Mouse (Mus musculus): Measurements from ENCODE around the gene Tmem38b. TPM values are rescaled to one million over a fixed set of nuclear protein-coding genes. Genes with fewer than 3 reads are reported as not detected.
A peak's percentile ranks its signal among the peaks of the same experiment; 100 is the strongest.

Tmem38b gene
- 5.9 and 6.7 TPM in 2 replicates for polyA plus RNA-seq (2015; fragmentation: Nextera tagmentation; extraction: Ambion mirVana)

DNA sequence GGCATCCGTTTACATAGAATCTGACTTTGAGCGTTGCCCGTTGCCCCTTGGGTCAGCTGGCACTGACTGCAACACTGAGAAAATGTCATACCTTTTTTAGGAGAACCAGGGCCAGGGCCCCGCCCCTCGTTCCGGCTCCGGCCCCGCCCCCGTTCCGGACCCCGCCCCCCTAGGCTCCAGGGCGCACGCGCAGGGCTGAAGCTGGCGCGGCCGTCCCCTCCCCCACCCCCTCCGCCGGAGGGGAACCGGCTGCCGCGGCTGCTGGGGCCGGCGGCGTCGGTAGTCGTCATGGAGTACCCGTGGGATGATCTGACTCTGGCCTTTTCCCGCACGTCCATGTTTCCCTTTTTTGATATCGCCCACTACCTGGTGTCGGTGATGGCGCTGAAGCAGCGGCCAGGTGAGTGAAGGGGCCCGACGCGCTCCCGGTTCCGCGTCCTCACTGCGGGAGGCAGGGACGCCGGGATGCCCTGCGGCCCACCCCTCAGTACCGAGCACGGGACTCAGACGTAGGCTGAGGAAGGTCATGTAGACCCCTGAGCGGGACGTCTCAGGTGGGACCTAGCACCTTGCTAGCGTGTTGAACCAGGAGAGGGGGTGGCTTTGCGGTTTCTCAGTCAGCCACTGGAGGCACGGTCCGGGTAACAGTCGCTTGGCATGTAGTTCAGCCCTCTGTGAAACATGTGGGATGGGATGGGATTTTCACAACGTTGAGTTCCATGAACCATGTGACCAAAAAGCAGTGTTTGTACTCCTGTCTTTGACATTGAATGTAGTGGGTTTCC is at the start of gene Tmem38b:
Tmem38b (plus strand) TSS at position 225 of the 785 bp plus-strand sequence.
- H3K9ac ChIP-seq = peak within 1 kb of the TSS; percentile 86
- H3K4me3 ChIP-seq = peak within 1 kb of the TSS; percentile 88
- under 1% methylated on average over 55 of the region's 55 CpGs for WGBS

DNA sequence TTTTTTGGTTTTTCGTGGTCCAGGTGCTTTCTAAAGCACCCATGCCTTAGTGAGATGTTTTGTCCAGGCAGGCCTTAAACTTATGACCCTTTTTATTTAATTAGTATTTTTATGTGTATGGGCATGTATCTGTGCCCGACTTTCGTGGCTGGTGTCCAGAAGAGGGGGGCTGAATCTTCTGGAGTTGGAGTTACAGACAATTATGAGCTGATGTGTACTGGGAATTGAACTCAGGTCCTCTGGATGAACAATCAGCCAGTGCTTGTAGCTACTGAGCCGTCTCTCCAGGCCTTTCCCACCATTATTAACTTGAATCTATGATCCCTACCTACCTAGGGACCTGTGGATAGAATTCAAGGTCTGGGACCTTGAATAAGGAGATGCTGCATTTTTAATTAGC is 44.4 kb upstream of the Tmem38b start:
- Histone ChIP-seq H3K9me3 (no peaks in the 10 kb centered on the region), H3K4me3 (no peak overlapping the region), H3K36me3 (no peaks in the 10 kb centered on the region), H3K9ac (no peak overlapping the region), H3K27me3 (peaks cover 20% of the 10 kb centered on the region), H3K4me1 (replicated peaks) (peaks cover 16% of the 10 kb centered on the region), H3K4me2 (no peak overlapping the region), H3K27ac (replicated peaks) (no peak overlapping the region)
- WGBS = 67% methylated on average over 4 of the region's 4 CpGs
- ATAC-seq (ENCODE audit: low FRiP score, low read depth) = no peak

More for the DNA sequence above, at the start of gene Tmem38b:
- Histone ChIP-seq H3K27me3 (no peaks in the 10 kb centered on the region), H3K4me1 (replicated peaks) (peaks cover 9% of the 10 kb centered on the region), H3K36me3 (no peaks in the 10 kb centered on the region), H3K4me2 (peak within 1 kb of the TSS; percentile 63), H3K9me3 (no peaks in the 10 kb centered on the region), H3K27ac (replicated peaks) (peak within 1 kb of the TSS; percentile 79)
- ATAC-seq (ENCODE audit: low FRiP score, low read depth) = peak; percentile 91

DNA sequence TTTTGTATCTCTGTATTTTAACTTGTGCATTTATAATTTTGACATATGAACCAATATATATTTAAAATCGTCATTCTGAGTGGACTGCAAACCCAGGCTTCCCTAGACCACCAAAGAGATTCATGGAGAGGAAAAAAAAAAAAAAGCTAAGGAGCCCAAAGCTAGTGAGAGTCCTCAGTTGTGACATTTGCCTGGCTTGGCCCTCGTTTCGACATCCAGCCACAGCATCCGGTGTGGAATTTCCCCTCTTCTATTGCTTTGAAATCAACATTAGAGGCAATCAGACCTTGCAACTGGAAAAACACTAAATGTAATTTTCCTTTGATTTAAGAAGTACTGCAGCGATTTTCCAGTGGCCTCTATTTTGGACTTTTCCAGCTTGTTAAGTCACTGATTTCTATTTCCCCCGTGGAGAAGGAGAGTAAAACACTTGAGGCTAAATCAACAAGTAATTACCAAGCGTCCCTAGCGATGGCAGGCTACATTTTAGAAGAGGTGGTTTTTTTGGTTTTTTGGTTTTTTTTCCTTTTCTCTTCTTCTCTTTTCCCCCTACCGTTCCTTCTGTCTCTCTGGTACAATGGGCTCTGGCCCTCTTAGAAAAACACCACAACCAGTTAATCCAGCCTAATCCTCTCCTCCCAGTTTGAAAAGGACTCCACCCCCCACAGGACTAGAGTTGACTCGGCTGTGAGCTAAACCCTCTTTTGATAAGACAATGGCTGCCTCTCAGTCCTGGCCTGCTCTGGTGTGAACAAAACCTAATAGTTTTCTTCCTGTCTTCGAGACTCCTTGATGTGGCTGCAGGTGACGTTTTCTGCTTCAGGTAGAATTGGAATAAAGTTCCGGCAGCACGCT is 43.4 kb upstream of the Tmem38b start:
- no peak overlapping the region for H3K27ac ChIP-seq (replicated peaks)
- peaks cover 18% of the 10 kb centered on the region for H3K27me3 ChIP-seq
- no peak overlapping the region for H3K4me2 ChIP-seq
- H3K4me3 ChIP-seq = no peak overlapping the region
- peaks cover 16% of the 10 kb centered on the region for H3K4me1 ChIP-seq (replicated peaks)
- 26% methylated on average over 14 of the region's 14 CpGs for WGBS
- no peaks in the 10 kb centered on the region for H3K9me3 ChIP-seq
- H3K36me3 ChIP-seq = no peaks in the 10 kb centered on the region
- no peak for ATAC-seq (ENCODE audit: low FRiP score, low read depth)
- no peak overlapping the region for H3K9ac ChIP-seq

GRCm38 (mm10) chr4:53785746-53786398 is 40.0 kb upstream of the Tmem38b start:
- no peak for ATAC-seq (ENCODE audit: low FRiP score, low read depth)
- Histone ChIP-seq H3K9me3 (no peaks in the 10 kb centered on the region), H3K36me3 (no peaks in the 10 kb centered on the region), H3K4me2 (no peak overlapping the region), H3K4me3 (no peak overlapping the region), H3K4me1 (replicated peaks) (no peaks in the 10 kb centered on the region), H3K27me3 (no peaks in the 10 kb centered on the region), H3K27ac (replicated peaks) (no peak overlapping the region), H3K9ac (no peak overlapping the region)
- WGBS = 84% methylated on average over 15 of the region's 15 CpGs

GRCm38 (mm10) chr4:53786851-53787250 is 39.0 kb upstream of the Tmem38b start:
- H3K4me2 ChIP-seq = no peak overlapping the region
- WGBS = 77% methylated on average over 5 of the region's 5 CpGs
- no peaks in the 10 kb centered on the region for H3K9me3 ChIP-seq
- no peaks in the 10 kb centered on the region for H3K36me3 ChIP-seq
- no peak for ATAC-seq (ENCODE audit: low FRiP score, low read depth)
- H3K27ac ChIP-seq (replicated peaks) = no peak overlapping the region
- no peaks in the 10 kb centered on the region for H3K4me1 ChIP-seq (replicated peaks)
- H3K4me3 ChIP-seq = no peak overlapping the region
- no peaks in the 10 kb centered on the region for H3K27me3 ChIP-seq
- no peak overlapping the region for H3K9ac ChIP-seq

GRCm38 (mm10) chr4:53789346-53789745 is 36.5 kb upstream of the Tmem38b start:
- Histone ChIP-seq H3K9ac (no peak overlapping the region), H3K4me2 (no peak overlapping the region), H3K4me3 (no peak overlapping the region), H3K36me3 (no peaks in the 10 kb centered on the region), H3K4me1 (replicated peaks) (no peaks in the 10 kb centered on the region), H3K9me3 (no peaks in the 10 kb centered on the region), H3K27me3 (no peaks in the 10 kb centered on the region), H3K27ac (replicated peaks) (no peak overlapping the region)
- no peak for ATAC-seq (ENCODE audit: low FRiP score, low read depth)
- WGBS = 9% methylated on average over 4 of the region's 4 CpGs

- ATAC-seq (ENCODE audit: low FRiP score, low read depth) = no peak
- H3K4me2 ChIP-seq = no peak overlapping the region
- no peak overlapping the region for H3K4me3 ChIP-seq
- H3K9me3 ChIP-seq = no peaks in the 10 kb centered on the region
- 0 out of 2 replicates have a peak, but pooled peaks cover 3% of the 10 kb centered on the region for H3K4me1 ChIP-seq (replicated peaks)
- H3K27me3 ChIP-seq = no peaks in the 10 kb centered on the region
- H3K9ac ChIP-seq = no peak overlapping the region
- no peak overlapping the region for H3K27ac ChIP-seq (replicated peaks)
- no peaks in the 10 kb centered on the region for H3K36me3 ChIP-seq
- 93% methylated on average over 5 of the region's 5 CpGs for WGBS
These were observed 31.4 kb upstream of the Tmem38b start for GRCm38 (mm10) chr4:53794257-53794966.

GRCm38 (mm10) chr4:53795086-53795485 is 30.8 kb upstream of the Tmem38b start:
- Histone ChIP-seq H3K9me3 (no peaks in the 10 kb centered on the region), H3K9ac (no peak overlapping the region), H3K4me2 (no peak overlapping the region), H3K27me3 (no peaks in the 10 kb centered on the region), H3K4me1 (replicated peaks) (0 out of 2 replicates have a peak, but pooled peaks cover 3% of the 10 kb centered on the region), H3K36me3 (no peaks in the 10 kb centered on the region), H3K4me3 (no peak overlapping the region), H3K27ac (replicated peaks) (no peak overlapping the region)
- 24% methylated on average over 2 of the region's 2 CpGs for WGBS
- no peak for ATAC-seq (ENCODE audit: low FRiP score, low read depth)

- Histone ChIP-seq H3K4me3 (no peak overlapping the region), H3K27ac (replicated peaks) (no peak overlapping the region), H3K9me3 (no peaks in the 10 kb centered on the region), H3K9ac (no peak overlapping the region), H3K36me3 (no peaks in the 10 kb centered on the region), H3K4me1 (replicated peaks) (0 out of 2 replicates have a peak, but pooled peaks cover 3% of the 10 kb centered on the region), H3K4me2 (no peak overlapping the region), H3K27me3 (no peaks in the 10 kb centered on the region)
- WGBS = 96% methylated on average over 2 of the region's 2 CpGs
- no peak for ATAC-seq (ENCODE audit: low FRiP score, low read depth)
These were observed 30.1 kb upstream of the Tmem38b start for GRCm38 (mm10) chr4:53795706-53796105.

DNA sequence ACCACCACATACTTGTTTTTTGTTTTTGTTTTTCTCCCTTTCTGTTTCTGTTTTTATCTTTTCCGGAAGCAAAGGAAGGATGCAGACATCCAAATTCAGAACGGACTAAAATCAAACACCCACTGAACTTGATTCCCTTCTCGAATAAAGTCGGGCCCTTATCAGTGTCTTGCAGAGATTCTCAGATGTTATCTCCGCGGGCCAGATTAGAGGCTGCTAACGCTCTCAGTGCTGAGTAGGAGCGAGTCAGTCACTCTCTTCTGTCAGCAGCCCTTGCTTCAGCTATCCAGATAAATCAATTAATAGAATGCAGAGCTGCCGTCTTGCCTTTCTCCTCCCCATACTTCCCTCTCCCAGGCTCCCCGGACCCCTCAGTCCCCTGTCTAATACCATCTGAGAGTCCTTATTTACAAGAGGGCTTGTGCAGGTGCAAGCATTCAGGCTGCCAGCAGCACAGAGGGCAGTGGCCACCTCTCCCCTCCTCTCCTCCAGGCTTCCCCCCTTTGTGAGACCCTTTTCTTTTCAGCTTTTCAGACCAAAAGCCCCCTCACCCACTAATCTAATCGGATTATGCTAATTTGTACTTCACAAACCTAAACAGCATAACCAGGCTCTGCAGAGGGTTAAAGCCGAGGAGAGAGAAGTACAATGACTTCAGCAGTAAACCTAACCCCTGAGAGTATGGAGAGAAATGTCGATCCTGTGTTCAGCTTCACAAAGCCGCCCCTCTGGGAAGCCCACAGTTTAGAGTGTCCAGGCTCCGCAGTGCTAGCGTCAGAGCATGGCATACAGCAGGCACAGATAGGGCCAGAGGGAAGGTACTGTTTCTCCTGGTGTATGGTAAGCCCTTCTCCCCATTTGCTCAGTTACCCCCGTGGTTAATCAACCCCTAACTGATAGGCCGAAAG is 28.7 kb upstream of the Tmem38b start:
- 19% methylated on average over 18 of the region's 18 CpGs for WGBS
- H3K4me3 ChIP-seq = no peak overlapping the region
- H3K9ac ChIP-seq = no peak overlapping the region
- H3K27ac ChIP-seq (replicated peaks) = no peak overlapping the region
- peak overlapping the region; percentile 16 for H3K4me2 ChIP-seq
- H3K27me3 ChIP-seq = no peaks in the 10 kb centered on the region
- peak; percentile 68 for ATAC-seq (ENCODE audit: low FRiP score, low read depth)
- 0 out of 2 replicates have a peak, but pooled peaks cover 3% of the 10 kb centered on the region for H3K4me1 ChIP-seq (replicated peaks)
- H3K9me3 ChIP-seq = no peaks in the 10 kb centered on the region
- no peaks in the 10 kb centered on the region for H3K36me3 ChIP-seq

Measured in hindbrain, embryonic 15.5 days (tissue).